Mouse (Mus musculus) thymus, adult 2 months (tissue): ENCODE results near the gene Slc16a11.

ENCODE experiments used
- CTCF ChIP-seq: fragments of 200-500 bp; IDR thresholded peaks from 2 replicates; pipeline ENCODE4 v1.5.1; 2012; ENCODE audit warnings: mild to moderate bottlenecking, control low read depth, low read length, moderate library complexity, borderline replicate concordance; ENCODE audit not compliant: control insufficient read depth, poor library complexity, insufficient read depth; ENCODE audit errors: extremely low read depth
- POLR2A ChIP-seq: fragments of 200-500 bp; IDR thresholded peaks from 2 replicates; pipeline ENCODE4 v1.6.1; 2012; ENCODE audit warnings: mild to moderate bottlenecking, low read length, control low read depth, moderate library complexity; ENCODE audit not compliant: control insufficient read depth, poor library complexity, insufficient read depth; ENCODE audit errors: extremely low read depth

DNA sequence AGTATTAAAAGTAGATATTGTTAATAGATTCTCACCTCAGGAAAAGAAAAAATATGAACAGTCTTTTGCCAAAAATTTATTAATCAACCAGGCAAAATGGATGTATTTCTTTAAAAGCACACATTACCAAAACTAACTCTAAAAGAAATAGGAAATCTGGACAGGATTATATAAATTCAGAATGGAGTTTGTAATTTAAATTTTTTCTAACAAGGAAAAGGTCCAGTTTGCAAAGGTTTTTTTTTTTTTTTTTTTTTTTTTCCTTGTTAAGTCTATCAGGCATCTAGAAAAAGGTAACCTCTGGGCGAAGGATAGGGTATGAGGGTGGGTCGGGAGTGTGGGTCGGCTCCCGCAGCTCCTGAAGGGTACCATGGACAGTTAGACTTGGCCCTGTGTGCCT is 32.1 kb upstream of the Slc16a11 start:
- TF ChIP-seq CTCF, result no peak
- TF ChIP-seq POLR2A, result no peak
